Mouse (Mus musculus): ENCODE data around the gene Serpinb6a. TPM values are rescaled to one million over a fixed set of nuclear protein-coding genes. Genes with fewer than 3 reads are reported as not detected.

The Serpinb6a gene
- polyA plus RNA-seq, 1 experiment from 2014 or later: 36.2 TPM

DNA sequence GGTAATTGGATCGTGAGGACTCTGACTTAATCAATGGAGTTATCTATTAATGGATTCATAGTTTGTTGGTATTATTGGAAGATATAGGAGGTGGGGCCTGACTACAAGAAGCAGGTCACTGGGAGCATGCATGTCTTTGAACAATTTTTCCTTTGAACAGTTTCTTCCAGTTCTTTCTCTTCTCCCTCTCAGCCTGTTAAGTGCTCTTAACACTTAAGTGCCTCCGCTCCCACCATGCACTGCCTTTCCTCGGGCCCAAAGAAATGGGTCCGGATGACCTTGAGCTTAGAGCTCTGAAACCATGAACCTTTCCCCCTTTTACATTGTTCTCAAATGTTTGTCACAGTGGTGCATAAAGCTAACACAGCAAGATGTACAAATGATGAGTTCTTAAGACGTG, 34.1 kb upstream of the Serpinb6a start:
- Histone ChIP-seq H3K4me1 (peaks cover 25% of the 10 kb centered on the region), H3K36me3 (replicated peaks) (peaks cover 21% of the 10 kb centered on the region; the same call in 1 of the 2 replicates), H3K27me3 (replicated peaks; ENCODE audit: low read depth, poor library complexity, severe bottlenecking) (no peaks in the 10 kb centered on the region), H3K9me3 (no peaks in the 10 kb centered on the region), H3K4me3 (no peak overlapping the region; the same call in 1 of the 2 replicates), H3K27ac (replicated peaks) (peak overlapping the region; percentile 97)
- WGBS: 82% methylated on average over 5 of the region's 5 CpGs
- DNase-seq (ENCODE audit: low spot score): no peak

DNA sequence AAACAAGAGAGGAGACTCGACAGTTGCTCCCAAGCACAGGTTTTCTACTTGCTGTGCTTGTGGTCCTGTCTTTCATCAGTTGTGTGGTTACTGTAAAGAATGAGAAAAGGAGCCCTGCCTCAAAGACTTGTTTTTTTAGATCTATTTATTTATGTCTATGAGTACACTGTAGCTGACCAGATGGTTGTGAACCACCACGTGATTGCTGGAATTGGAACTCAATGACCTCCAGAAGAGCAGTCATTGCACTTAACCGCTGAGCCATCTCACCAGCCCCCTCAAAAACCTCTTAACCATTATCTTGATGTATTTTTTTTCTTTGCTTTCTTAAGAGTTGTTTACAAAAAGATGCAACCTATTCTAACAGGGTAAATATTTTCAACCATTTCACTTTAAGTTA, 32.8 kb upstream of the Serpinb6a start:
- Histone ChIP-seq H3K4me1 (peaks cover 25% of the 10 kb centered on the region), H3K27ac (replicated peaks) (no peak overlapping the region), H3K27me3 (replicated peaks; ENCODE audit: low read depth, poor library complexity, severe bottlenecking) (no peaks in the 10 kb centered on the region), H3K9me3 (no peaks in the 10 kb centered on the region), H3K4me3 (no peak overlapping the region), H3K36me3 (replicated peaks) (peaks cover 25% of the 10 kb centered on the region; the same call in 1 of the 2 replicates)
- no peak for DNase-seq (ENCODE audit: low spot score)
- 86% methylated on average over 3 of the region's 3 CpGs for WGBS

DNA sequence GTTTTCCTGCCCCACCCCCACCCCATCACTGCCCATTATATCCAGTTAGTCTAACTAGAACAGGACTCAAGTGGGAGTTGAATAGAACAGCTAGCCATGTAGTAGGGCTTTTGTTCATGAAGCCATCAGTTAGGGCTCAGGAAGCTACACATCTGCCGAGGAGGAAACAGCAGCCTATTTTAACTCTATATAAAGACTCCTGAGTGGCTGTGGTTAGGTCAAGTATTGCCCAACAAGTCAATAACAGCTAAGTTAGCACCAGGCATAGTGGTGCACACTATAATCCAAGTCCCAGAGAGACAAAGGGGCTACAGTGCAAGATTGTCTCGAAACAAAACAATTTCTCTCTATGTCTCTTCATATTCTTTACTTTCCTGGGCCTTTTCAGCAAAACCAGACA, 29.4 kb upstream of the Serpinb6a start:
- H3K4me3 ChIP-seq: no peak overlapping the region
- H3K9me3 ChIP-seq: no peaks in the 10 kb centered on the region
- H3K27ac ChIP-seq (replicated peaks): no peak overlapping the region
- 81% methylated on average over 2 of the region's 2 CpGs for WGBS
- H3K36me3 ChIP-seq (replicated peaks): peaks cover 32% of the 10 kb centered on the region
- H3K27me3 ChIP-seq (replicated peaks; ENCODE audit: low read depth, poor library complexity, severe bottlenecking): no peaks in the 10 kb centered on the region
- peaks cover 4% of the 10 kb centered on the region for H3K4me1 ChIP-seq
- DNase-seq (ENCODE audit: low spot score): no peak

DNA sequence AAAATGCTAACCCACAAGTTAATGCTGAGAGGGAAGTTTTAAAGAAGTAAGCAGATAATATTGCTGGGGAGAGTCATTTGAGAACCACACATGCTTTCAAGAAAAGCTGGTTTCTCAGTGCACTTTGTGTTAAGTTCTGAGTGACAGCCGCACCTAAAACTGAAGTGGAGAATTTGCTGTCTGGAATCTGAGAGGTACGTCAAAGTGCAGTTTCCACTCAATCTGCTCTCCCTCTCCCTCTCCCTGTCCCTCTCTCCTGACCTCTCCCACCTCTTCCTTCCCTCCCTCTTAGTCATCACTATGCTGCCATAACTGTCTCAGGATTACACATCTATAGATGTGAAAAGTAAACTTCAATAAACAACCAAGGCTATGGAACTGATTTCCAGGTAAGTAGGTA, 19.4 kb upstream of the Serpinb6a start:
- Histone ChIP-seq H3K9me3 (no peaks in the 10 kb centered on the region), H3K4me1 (no peaks in the 10 kb centered on the region)
- WGBS: 82% methylated on average over 2 of the region's 2 CpGs

DNA sequence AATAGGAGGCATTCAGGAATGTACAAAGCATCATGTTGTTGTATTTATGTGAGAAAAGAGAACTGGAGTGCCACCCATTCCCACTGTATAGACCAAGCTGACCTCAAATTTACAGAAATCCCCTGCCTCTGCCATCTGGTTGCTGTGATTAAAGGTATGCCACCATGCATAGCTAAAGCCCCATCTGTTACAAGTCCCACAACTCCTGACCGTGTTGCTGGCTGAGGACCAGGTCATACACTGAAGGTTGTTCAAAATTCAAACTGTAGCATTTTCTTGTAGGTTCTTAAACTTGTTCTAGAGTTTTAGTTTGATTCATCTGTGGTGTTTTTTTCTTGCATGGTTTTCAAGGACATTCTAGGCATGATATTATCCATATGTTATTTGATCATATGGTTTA, 15.9 kb upstream of the Serpinb6a start:
- Histone ChIP-seq H3K4me3 (no peak overlapping the region), H3K27ac (replicated peaks) (no peak overlapping the region), H3K9me3 (no peaks in the 10 kb centered on the region), H3K36me3 (replicated peaks) (peaks cover 70% of the 10 kb centered on the region), H3K4me1 (no peaks in the 10 kb centered on the region), H3K27me3 (replicated peaks; ENCODE audit: low read depth, poor library complexity, severe bottlenecking) (no peaks in the 10 kb centered on the region)
- 97% methylated on average over 1 of the region's 1 CpGs for WGBS
- DNase-seq (ENCODE audit: low spot score): no peak

More for the DNA sequence above, 19.4 kb upstream of the Serpinb6a start:
- Histone ChIP-seq H3K27me3 (replicated peaks; ENCODE audit: low read depth, poor library complexity, severe bottlenecking) (no peaks in the 10 kb centered on the region), H3K36me3 (replicated peaks) (peaks cover 40% of the 10 kb centered on the region), H3K27ac (replicated peaks) (no peak overlapping the region), H3K4me3 (no peak overlapping the region)
- no peak for DNase-seq (ENCODE audit: low spot score)

DNA sequence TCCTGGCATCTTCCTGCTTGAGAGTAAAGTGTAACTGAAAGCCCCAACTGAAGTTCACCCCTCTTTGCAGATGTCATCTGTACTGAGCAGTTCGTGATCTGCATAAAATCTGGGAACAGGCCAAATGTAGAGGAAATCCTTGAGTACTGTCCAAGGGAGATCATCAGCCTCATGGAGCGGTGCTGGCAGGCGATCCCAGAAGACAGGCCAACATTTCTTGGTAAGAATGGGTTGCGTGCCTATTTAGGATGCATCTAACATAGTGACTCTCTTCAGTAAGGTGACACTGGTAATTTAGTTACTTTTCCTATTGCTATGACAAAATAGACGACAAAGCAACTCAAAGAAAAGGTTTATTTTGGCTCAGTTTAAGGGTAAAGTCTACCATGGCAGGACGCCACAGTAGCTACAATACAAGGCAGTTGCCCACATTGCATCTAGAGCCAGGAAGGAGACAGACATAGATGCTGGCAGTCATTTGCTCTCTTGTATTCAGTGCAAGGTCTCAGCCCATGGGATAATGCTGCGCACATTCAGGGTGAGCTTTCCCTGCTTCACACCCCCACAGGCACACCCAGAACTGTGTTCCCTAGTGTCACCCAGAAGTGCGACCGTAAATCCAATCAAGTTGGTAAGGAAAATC, 14.5 kb upstream of the Serpinb6a start:
- Histone ChIP-seq H3K36me3 (replicated peaks) (peaks cover 70% of the 10 kb centered on the region), H3K9me3 (no peaks in the 10 kb centered on the region), H3K27ac (replicated peaks) (no peak overlapping the region), H3K27me3 (replicated peaks; ENCODE audit: low read depth, poor library complexity, severe bottlenecking) (no peaks in the 10 kb centered on the region), H3K4me3 (no peak overlapping the region), H3K4me1 (no peaks in the 10 kb centered on the region)
- no peak for DNase-seq (ENCODE audit: low spot score)
- 94% methylated on average over 9 of the region's 9 CpGs for WGBS

DNA sequence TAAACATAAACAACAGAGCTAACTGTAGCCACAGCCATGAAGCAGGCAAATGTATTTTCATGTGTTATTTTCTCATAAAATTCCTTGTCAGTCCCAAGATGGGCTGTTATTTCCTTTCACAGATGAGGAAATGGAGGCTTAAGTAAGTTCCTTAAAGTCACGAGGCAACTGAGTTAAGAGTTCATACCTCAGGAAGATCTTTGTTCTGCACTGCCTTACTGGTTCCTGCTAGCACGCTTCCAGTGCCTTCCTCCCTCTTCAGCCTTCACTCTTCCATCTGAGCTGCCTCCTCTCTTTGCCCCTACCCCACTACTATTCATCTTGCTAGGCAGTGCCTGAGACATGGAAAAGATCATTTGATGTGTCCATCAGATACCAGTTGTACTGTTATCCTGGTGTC, 4.6 kb upstream of the Serpinb6a start:
- Histone ChIP-seq H3K27me3 (replicated peaks; ENCODE audit: low read depth, poor library complexity, severe bottlenecking) (no peaks in the 10 kb centered on the region), H3K36me3 (replicated peaks) (peaks cover 6% of the 10 kb centered on the region; the same call in 1 of the 2 replicates), H3K27ac (replicated peaks) (no peak overlapping the region), H3K4me1 (peaks cover 7% of the 10 kb centered on the region), H3K9me3 (no peaks in the 10 kb centered on the region), H3K4me3 (no peak overlapping the region)
- DNase-seq (ENCODE audit: low spot score): no peak
- 80% methylated on average over 2 of the region's 2 CpGs for WGBS

DNA sequence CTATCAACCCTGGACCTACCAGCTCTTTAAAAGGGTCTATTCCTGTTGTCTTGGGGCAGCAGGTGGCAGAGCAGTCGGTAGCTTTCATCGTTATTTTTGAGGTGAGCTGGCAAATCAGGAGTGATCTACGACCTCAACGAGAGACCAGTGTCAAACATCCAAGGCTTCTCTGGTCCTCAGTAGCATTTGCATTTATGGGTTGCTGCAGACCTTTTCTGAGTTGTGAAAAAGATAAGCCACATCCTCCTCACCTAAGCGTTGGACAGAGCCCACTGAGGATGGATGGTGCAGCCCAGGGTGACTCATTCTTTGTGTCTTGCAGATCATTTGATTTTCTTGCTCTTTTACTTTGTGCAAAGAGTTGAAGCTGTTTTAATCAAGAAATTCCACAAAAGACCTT, 464 bp upstream of the Serpinb6a start:
- H3K27ac ChIP-seq (replicated peaks): 0 out of 2 replicates have a peak overlapping the region, but pooled peaks have one; percentile 93
- peak overlapping the region; percentile 99 for H3K4me3 ChIP-seq
- H3K36me3 ChIP-seq (replicated peaks): no peaks in the 10 kb centered on the region
- H3K9me3 ChIP-seq: no peaks in the 10 kb centered on the region
- H3K4me1 ChIP-seq: peaks cover 10% of the 10 kb centered on the region
- 8% methylated on average over 5 of the region's 5 CpGs for WGBS
- H3K27me3 ChIP-seq (replicated peaks; ENCODE audit: low read depth, poor library complexity, severe bottlenecking): no peaks in the 10 kb centered on the region
- no peak for DNase-seq (ENCODE audit: low spot score)

DNA sequence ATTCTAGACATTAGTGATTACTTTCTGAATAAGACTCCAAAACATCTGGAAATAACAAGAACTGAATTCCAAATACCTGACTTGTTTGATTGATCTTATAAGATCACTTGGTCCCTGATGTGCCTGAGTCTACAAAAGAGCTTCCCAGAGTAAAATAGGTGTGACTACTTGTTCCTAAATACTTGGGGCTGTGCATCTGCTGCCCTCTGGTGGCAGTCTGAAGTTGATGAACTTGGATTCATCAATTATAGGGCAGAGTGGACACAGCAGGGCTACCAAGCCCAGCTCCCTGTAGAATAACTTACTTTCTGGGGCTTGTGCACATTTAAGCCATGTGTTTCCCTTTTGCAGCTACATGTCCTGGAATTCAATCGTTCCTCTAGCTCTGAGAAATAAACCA, 7.4 kb downstream of the Serpinb6a start:
- 29% methylated on average over 1 of the region's 1 CpGs for WGBS

DNA sequence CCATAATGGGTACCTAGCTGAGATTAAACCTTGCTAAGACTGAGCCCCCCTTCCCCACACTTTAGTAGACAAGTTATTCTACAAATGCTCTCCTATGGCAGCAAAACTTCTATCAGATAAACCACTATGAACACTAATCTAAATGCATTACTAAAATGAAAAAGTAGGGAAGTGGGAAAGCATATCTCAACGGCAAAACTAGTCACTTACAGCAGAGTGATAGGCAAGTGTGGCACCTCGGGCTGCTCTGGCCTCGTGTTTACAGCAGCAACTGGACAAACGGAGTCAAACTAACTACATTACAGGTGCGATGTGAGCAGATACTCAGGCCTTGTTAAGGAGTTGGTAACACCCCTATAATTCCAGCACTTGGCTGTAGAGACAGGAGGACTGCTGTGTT, 13.0 kb downstream of the Serpinb6a start:
- Histone ChIP-seq H3K27me3 (replicated peaks; ENCODE audit: low read depth, poor library complexity, severe bottlenecking) (no peaks in the 10 kb centered on the region), H3K4me3 (no peak overlapping the region), H3K36me3 (replicated peaks) (peaks cover 22% of the 10 kb centered on the region; the same call in 1 of the 2 replicates), H3K9me3 (no peaks in the 10 kb centered on the region), H3K27ac (replicated peaks) (no peak overlapping the region), H3K4me1 (no peaks in the 10 kb centered on the region)
- WGBS: 86% methylated on average over 5 of the region's 5 CpGs
- no peak for DNase-seq (ENCODE audit: low spot score)

More for the DNA sequence above, 7.4 kb downstream of the Serpinb6a start:
- Histone ChIP-seq H3K27me3 (replicated peaks; ENCODE audit: low read depth, poor library complexity, severe bottlenecking) (no peaks in the 10 kb centered on the region), H3K4me1 (no peaks in the 10 kb centered on the region), H3K4me3 (no peak overlapping the region), H3K9me3 (no peaks in the 10 kb centered on the region), H3K36me3 (replicated peaks) (peaks cover 7% of the 10 kb centered on the region; the same call in 1 of the 2 replicates), H3K27ac (replicated peaks) (no peak overlapping the region)
- DNase-seq (ENCODE audit: low spot score): peak; percentile 68

DNA sequence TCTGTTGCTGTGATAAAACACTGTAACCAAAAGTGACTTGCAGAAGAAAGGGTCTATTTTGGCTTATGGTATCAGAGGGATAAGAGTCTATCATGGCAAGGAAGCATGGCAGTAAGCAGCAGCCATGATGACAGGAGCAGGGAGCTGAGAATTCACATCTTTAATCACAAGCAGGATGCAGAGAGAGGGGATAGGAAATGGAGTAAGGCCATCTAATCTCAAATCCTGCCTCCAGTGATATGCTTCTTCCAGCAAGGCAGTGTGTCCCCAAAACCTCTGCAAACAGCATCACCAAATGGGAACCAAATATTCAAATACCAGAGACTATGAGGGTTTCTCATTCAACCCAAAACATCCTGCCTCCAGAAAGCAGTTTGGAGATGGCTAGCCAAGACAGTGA, 36.0 kb downstream of the Serpinb6a start:
- no peak for DNase-seq (ENCODE audit: low spot score)
- no peaks in the 10 kb centered on the region for H3K27me3 ChIP-seq (replicated peaks; ENCODE audit: low read depth, poor library complexity, severe bottlenecking)

DNA sequence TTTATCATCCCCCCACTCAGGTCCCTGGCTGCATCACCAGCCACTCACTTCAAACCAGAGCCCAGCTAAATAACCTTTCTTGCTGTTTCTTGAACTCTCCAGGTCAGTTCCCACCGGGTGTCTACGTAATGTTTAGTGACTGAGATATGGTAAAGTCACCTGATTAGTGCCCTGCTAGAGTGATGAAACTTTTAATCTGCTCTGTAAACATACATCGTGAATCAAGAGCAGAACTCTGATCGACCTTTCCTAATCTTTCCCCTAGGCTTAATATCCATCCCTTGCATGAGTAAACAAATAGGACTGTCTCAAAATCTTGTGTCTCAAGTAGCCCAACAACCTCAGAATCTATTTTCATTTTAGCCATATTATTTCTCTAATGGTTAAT, 36.6 kb downstream of the Serpinb6a start:
- no peaks in the 10 kb centered on the region for H3K27me3 ChIP-seq (replicated peaks; ENCODE audit: low read depth, poor library complexity, severe bottlenecking)
- peak overlapping the region; percentile 69; the same call in 1 of the 2 replicates for H3K4me3 ChIP-seq
- no peak overlapping the region for H3K27ac ChIP-seq (replicated peaks)
- H3K9me3 ChIP-seq: no peaks in the 10 kb centered on the region
- no peak for DNase-seq (ENCODE audit: low spot score)
- H3K4me1 ChIP-seq: peaks cover 11% of the 10 kb centered on the region
- H3K36me3 ChIP-seq (replicated peaks): 0 out of 2 replicates have a peak, but pooled peaks cover under 1% of the 10 kb centered on the region
- WGBS: 72% methylated on average over 4 of the region's 4 CpGs

More for the DNA sequence above, 36.0 kb downstream of the Serpinb6a start:
- H3K27ac ChIP-seq (replicated peaks): no peak overlapping the region
- H3K4me1 ChIP-seq: peaks cover 11% of the 10 kb centered on the region
- no peaks in the 10 kb centered on the region for H3K9me3 ChIP-seq
- H3K36me3 ChIP-seq (replicated peaks): 0 out of 2 replicates have a peak, but pooled peaks cover 3% of the 10 kb centered on the region
- no peak overlapping the region for H3K4me3 ChIP-seq

Data from embryonic facial prominence, embryonic 10.5 days (tissue).